Mouse (Mus musculus): Measurements from ENCODE around the gene Cstf3.

DNA sequence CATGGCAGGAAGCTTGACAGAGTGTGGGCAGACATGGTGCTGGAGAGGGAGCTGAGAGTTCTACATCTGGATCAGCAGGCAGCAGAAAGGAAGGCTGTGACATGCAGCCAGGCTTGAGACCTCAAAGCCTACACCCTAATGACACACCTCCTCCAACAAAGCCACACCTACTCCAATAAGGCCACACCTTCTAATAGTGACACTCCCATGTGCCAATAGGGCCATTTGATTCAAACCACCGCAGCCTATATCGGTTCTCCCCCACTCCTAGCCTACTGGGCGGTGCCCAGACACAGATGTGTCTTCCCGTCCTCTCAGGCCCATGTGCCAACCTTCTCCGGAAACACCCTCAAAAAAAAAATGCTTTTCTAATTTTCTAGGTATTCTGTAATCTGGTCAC, 12.3 kb upstream of the Cstf3 start:
- TF ChIP-seq GABPA (IDR thresholded peaks at IDR 0.05; ENCODE audit: low read depth, low read length), result no peak
- no peak for TF ChIP-seq POLR2AphosphoS5 (IDR thresholded peaks at IDR 0.05; ENCODE audit: borderline replicate concordance, low read depth, low read length)
- TF ChIP-seq CTCF (IDR thresholded peaks at IDR 0.05 in 2 of 3, conservative IDR thresholded peaks at IDR 0.05 in 1 of 3; ENCODE audit: control insufficient read depth in 1 of 3, insufficient read depth in 1 of 3, low read depth in 2 of 3, low read length in 3 of 3, poor library complexity in 1 of 3, severe bottlenecking in 1 of 3), result no peak
- TF ChIP-seq SMC3 (IDR thresholded peaks at IDR 0.05; ENCODE audit: low read depth, low read length), result no peak
- no peak for TF ChIP-seq USF1 (IDR thresholded peaks at IDR 0.05; ENCODE audit: low read depth, low read length)
- TF ChIP-seq CHD2 (IDR thresholded peaks at IDR 0.05; ENCODE audit: low read length), result no peak
- no peak for TF ChIP-seq E2F4 (IDR thresholded peaks at IDR 0.05; ENCODE audit: borderline replicate concordance, low read depth, low read length)
- no peak for TF ChIP-seq ZKSCAN1 (IDR thresholded peaks at IDR 0.05; ENCODE audit: low read depth, low read length)
- no peak for TF ChIP-seq ZC3H11A (IDR thresholded peaks at IDR 0.05; ENCODE audit: low read depth, low read length)

Measured in MEL (cell line).